Mouse (Mus musculus) intestine, embryonic 16.5 days (tissue): ENCODE data around the gene Sppl3. TPM values are rescaled to one million over a fixed set of nuclear protein-coding genes. Genes with fewer than 3 reads are reported as not detected.

Source experiments
- ATAC-seq: fragments of 200-750 bp; cut with Nextera tagmentation; 2 replicates; pipeline ENCODE4 v1.8.0; 2017; ENCODE audit warnings: moderate TSS enrichment, moderate library complexity
- H3K27ac ChIP-seq: fragments of 300-500 bp; sonication (generic); 2 replicates; pipeline ENCODE4 v1.5.1; 2014; ENCODE audit warnings: mild to moderate bottlenecking, low read length
- H3K27me3 ChIP-seq: fragments of 300-500 bp; sonication (generic); replicated peaks from 2 replicates; pipeline ENCODE4 v1.6.1; 2014; ENCODE audit warnings: low read length, control low read depth, mixed read lengths; ENCODE audit not compliant: control insufficient read depth, insufficient read depth
- H3K36me3 ChIP-seq: fragments of 300-500 bp; sonication (generic); 2 replicates; pipeline ENCODE4 v1.6.1; 2014; ENCODE audit warnings: low read length, control low read depth; ENCODE audit not compliant: control insufficient read depth, insufficient read depth
- H3K4me1 ChIP-seq: fragments of 300-500 bp; sonication (generic); 2 replicates; pipeline ENCODE4 v1.6.1; 2014; ENCODE audit warnings: low read length, control low read depth, mixed read lengths; ENCODE audit not compliant: control insufficient read depth, insufficient read depth
- H3K4me2 ChIP-seq: fragments of 300-500 bp; sonication (generic); 2 replicates; pipeline ENCODE4 v1.6.1; 2014; ENCODE audit warnings: low read depth, low read length, control low read depth
- H3K4me3 ChIP-seq: fragments of 300-500 bp; sonication (generic); 2 replicates; pipeline ENCODE4 v1.5.1; 2014; ENCODE audit warnings: mild to moderate bottlenecking, low read length
- H3K9ac ChIP-seq: fragments of 300-500 bp; sonication (generic); 2 replicates; pipeline ENCODE4 v1.6.1; 2014; ENCODE audit warnings: low read depth, low read length
- H3K9me3 ChIP-seq: fragments of 300-500 bp; sonication (generic); 2 replicates; pipeline ENCODE4 v1.6.1; 2016; ENCODE audit warnings: low read length, control low read depth; ENCODE audit not compliant: control insufficient read depth
- whole genome bisulfite sequencing: fragments of 180-500 bp; shearing (Covaris S2); extraction: QIAGEN DNeasy Blood & Tissue Kit; methylation state at CpG from one replicate; pipeline ENCODE4 v1.1.7; 2014; 5-methylcytosine and 5-hydroxymethylcytosine counted together
- polyA plus RNA-seq: library from polyadenylated mRNA; unstranded; fragments of >200 nt; fragmentation: Nextera tagmentation; extraction: Ambion mirVana; gene quantifications from 2 replicates; pipeline ENCODE4 v1.2.1, GENCODE M21; 2015

Gene Sppl3
- polyA plus RNA-seq = 8.1 and 8.6 TPM in 2 replicates

GRCm38 (mm10) chr5:115010577-115011216 is at the start of gene Sppl3:
TSS of gene Sppl3 (plus strand) at chr5:115011137.
- ATAC-seq = peak; percentile 91
- H3K4me2 ChIP-seq = peak within 1 kb of the TSS; percentile 91
- H3K27me3 ChIP-seq = no peaks in the 10 kb centered on the region
- WGBS = 1% methylated on average over 58 of the region's 65 CpGs
- peak within 1 kb of the TSS; percentile 89 for H3K27ac ChIP-seq
- H3K4me1 ChIP-seq = peaks cover 19% of the 10 kb centered on the region
- no peaks in the 10 kb centered on the region for H3K36me3 ChIP-seq
- H3K9me3 ChIP-seq = no peaks in the 10 kb centered on the region
- peak within 1 kb of the TSS; percentile 99 for H3K4me3 ChIP-seq
- H3K9ac ChIP-seq = peak within 1 kb of the TSS; percentile 99

GRCm38 (mm10) chr5:114961590-114962360 is 49.2 kb upstream of the Sppl3 start:
- no peaks in the 10 kb centered on the region for H3K27me3 ChIP-seq
- H3K36me3 ChIP-seq = peaks cover 3% of the 10 kb centered on the region; the same call in 1 of the 2 replicates
- no peak overlapping the region for H3K27ac ChIP-seq
- no peaks in the 10 kb centered on the region; the same call in 1 of the 2 replicates for H3K4me1 ChIP-seq
- ATAC-seq = no peak
- H3K9me3 ChIP-seq = no peaks in the 10 kb centered on the region
- no peak overlapping the region for H3K4me2 ChIP-seq
- 48% methylated on average over 4 of the region's 4 CpGs for WGBS
- no peak overlapping the region for H3K4me3 ChIP-seq
- H3K9ac ChIP-seq = no peak overlapping the region; the same call in 1 of the 2 replicates

GRCm38 (mm10) chr5:114964315-114964966 is 46.5 kb upstream of the Sppl3 start:
- no peaks in the 10 kb centered on the region for H3K27me3 ChIP-seq

GRCm38 (mm10) chr5:114964967-114965898 is 45.7 kb upstream of the Sppl3 start:
- no peaks in the 10 kb centered on the region for H3K27me3 ChIP-seq
- peak overlapping the region; percentile 23 for H3K4me3 ChIP-seq
- H3K27ac ChIP-seq = peak overlapping the region; percentile 91
- 39% methylated on average over 17 of the region's 17 CpGs for whole genome bisulfite sequencing
- peak overlapping the region; percentile 46 for H3K4me2 ChIP-seq
- no peaks in the 10 kb centered on the region for H3K36me3 ChIP-seq
- peak; percentile 81 for ATAC-seq
- peak overlapping the region; percentile 27 for H3K9ac ChIP-seq
- peaks cover 2% of the 10 kb centered on the region; the same call in 1 of the 2 replicates for H3K4me1 ChIP-seq
- H3K9me3 ChIP-seq = no peaks in the 10 kb centered on the region

More at GRCm38 (mm10) chr5:114964315-114964966, 46.5 kb upstream of the Sppl3 start:
- peak; percentile 73 for ATAC-seq
- Histone ChIP-seq H3K9me3 (no peaks in the 10 kb centered on the region), H3K4me2 (peak overlapping the region; percentile 46), H3K4me3 (peak overlapping the region; percentile 23), H3K9ac (peak overlapping the region; percentile 27; the same call in 1 of the 2 replicates), H3K36me3 (peaks cover 3% of the 10 kb centered on the region; the same call in 1 of the 2 replicates), H3K4me1 (peaks cover 2% of the 10 kb centered on the region; the same call in 1 of the 2 replicates), H3K27ac (peak overlapping the region; percentile 91)
- WGBS = 38% methylated on average over 7 of the region's 7 CpGs

- H3K36me3 ChIP-seq = no peaks in the 10 kb centered on the region
- peak overlapping the region; percentile 61 for H3K4me2 ChIP-seq
- H3K9me3 ChIP-seq = no peaks in the 10 kb centered on the region
- peaks cover 2% of the 10 kb centered on the region; the same call in 1 of the 2 replicates for H3K4me1 ChIP-seq
- ATAC-seq = no peak
- H3K4me3 ChIP-seq = peak overlapping the region; percentile 66
- WGBS = 28% methylated on average over 14 of the region's 14 CpGs
- no peaks in the 10 kb centered on the region for H3K27me3 ChIP-seq
- peak overlapping the region; percentile 96 for H3K27ac ChIP-seq
- peak overlapping the region; percentile 88 for H3K9ac ChIP-seq
Measured at GRCm38 (mm10) chr5:114967523-114968268, 43.2 kb upstream of the Sppl3 start.

GRCm38 (mm10) chr5:114968651-114969050 is 42.3 kb upstream of the Sppl3 start:
- Histone ChIP-seq H3K4me1 (peaks cover 2% of the 10 kb centered on the region; the same call in 1 of the 2 replicates), H3K9ac (peak overlapping the region; percentile 88), H3K9me3 (no peaks in the 10 kb centered on the region), H3K4me2 (peak overlapping the region; percentile 61), H3K4me3 (peak overlapping the region; percentile 66), H3K27me3 (no peaks in the 10 kb centered on the region), H3K27ac (peak overlapping the region; percentile 96), H3K36me3 (no peaks in the 10 kb centered on the region)
- WGBS = 21% methylated on average over 7 of the region's 7 CpGs
- ATAC-seq = peak; percentile 7

- Histone ChIP-seq H3K9ac (peak overlapping the region; percentile 88), H3K4me3 (peak overlapping the region; percentile 66), H3K36me3 (no peaks in the 10 kb centered on the region), H3K27ac (peak overlapping the region; percentile 96), H3K27me3 (no peaks in the 10 kb centered on the region), H3K9me3 (no peaks in the 10 kb centered on the region), H3K4me1 (peaks cover 4% of the 10 kb centered on the region; the same call in 1 of the 2 replicates), H3K4me2 (peak overlapping the region; percentile 61)
- 8% methylated on average over 4 of the region's 4 CpGs for WGBS
- peak; percentile 49 for ATAC-seq
Measured at GRCm38 (mm10) chr5:114969064-114969463, 41.9 kb upstream of the Sppl3 start.
